Mouse (Mus musculus): ENCODE measurements around the gene Spatc1l.

The Spatc1l gene

GRCm38 (mm10) chr10:76602690-76603089 lies 40.6 kb downstream of the Spatc1l start:
- DNase-seq, result no peak

GRCm38 (mm10) chr10:76612473-76612872 lies 50.4 kb downstream of the Spatc1l start:
- DNase-seq, result no peak
